Mouse (Mus musculus): Measurements from ENCODE around the gene Mxra7. TPM values are rescaled to one million over a fixed set of nuclear protein-coding genes. Genes with fewer than 3 reads are reported as not detected.
A peak's percentile ranks its signal among the peaks of the same experiment; 100 is the strongest.
"Not testable (repeated sequence)": the region's sequence is repeated elsewhere in the genome, so short reads cannot be mapped to it uniquely, and the experiment has no call there.

Mxra7 gene
- total RNA-seq (2015; ENCODE audit: low replicate concordance) (4.2 TPM in 1 of 2 replicates, not detected in the other), total RNA-seq (2017; ENCODE audit: low replicate concordance) (not detected in 2 replicates)

- no peak for ATAC-seq (replicated peaks; ENCODE audit: low FRiP score, poor library complexity, severe bottlenecking)
These were observed at the start of gene Mxra7 for GRCm38 (mm10) chr11:116827534-116828165. Mxra7 (minus strand) TSS chr11:116828046.

GRCm38 (mm10) chr11:116873987-116874386 is 46.1 kb upstream of the Mxra7 start:
- ATAC-seq (replicated peaks; ENCODE audit: low FRiP score, poor library complexity, severe bottlenecking) = no peak

DNA sequence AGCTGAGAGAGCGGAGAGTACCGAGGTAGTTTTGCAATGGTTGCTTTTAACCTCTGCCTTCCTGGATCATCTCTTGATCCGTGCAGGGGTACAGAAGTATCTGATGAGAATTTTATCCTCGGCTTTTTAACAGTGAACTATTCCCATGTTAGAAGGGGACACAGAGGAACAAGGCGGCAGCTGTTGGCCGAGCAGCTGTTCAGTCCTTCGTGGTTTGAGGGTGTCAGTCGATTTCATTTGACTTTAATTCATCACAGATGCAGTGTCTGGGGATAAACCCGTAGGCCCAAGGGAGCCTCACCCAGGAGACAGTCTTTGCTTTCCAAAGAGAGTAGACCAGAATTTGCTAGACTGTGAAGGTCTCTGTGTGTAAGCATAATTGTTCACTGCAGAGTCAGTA is 43.7 kb upstream of the Mxra7 start:
- ATAC-seq (replicated peaks; ENCODE audit: low FRiP score, poor library complexity, severe bottlenecking) = no peak

DNA sequence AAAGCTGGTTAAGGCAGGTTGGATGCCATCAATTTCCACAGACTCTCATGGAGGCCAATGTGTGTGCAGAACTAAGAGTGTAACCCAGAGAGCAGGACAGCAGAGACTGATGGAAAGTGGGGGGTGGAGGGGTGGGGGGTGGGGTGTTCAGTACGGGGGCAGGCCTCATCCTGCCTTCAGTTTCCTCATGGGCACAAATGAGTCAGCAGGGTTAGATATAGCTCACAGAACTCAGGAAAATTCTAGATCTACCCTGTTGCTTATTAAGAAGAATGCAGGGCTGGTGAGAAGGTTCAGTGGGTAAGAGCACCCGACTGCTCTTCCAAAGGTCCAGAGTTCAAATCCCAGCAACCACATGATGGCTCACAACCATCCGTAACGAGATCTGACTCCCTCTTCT is 41.8 kb upstream of the Mxra7 start:
- ATAC-seq (replicated peaks; ENCODE audit: low FRiP score, poor library complexity, severe bottlenecking) = no peak

- no peak for ATAC-seq (replicated peaks; ENCODE audit: low FRiP score, poor library complexity, severe bottlenecking)
These were observed 41.4 kb upstream of the Mxra7 start for GRCm38 (mm10) chr11:116869223-116869622.

DNA sequence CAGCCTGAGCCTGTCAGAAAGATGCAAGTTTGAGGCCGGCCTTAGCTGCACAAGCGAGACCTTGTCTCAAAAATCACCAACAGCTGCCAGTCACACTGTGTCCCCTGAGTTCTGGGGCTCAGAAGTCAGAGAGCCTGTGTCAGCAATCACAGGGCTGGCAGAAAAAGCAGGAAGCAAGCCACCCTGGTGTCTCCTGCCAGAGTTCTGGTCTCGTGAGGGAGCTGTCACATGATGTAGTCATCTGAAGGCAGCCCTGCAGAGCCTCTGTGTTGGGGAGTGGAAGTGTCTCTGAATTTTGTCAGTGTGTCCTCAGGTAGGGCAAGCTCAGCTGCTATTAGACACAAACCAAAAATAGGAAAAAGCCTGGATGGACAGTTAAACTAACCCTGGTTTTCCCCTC is 40.3 kb upstream of the Mxra7 start:
- no peak for ATAC-seq (replicated peaks; ENCODE audit: low FRiP score, poor library complexity, severe bottlenecking)

- ATAC-seq (replicated peaks; ENCODE audit: low FRiP score, poor library complexity, severe bottlenecking) = no peak
These were observed 38.2 kb upstream of the Mxra7 start for GRCm38 (mm10) chr11:116865945-116866585.

GRCm38 (mm10) chr11:116864444-116864843 is 36.6 kb upstream of the Mxra7 start:
- ATAC-seq (replicated peaks; ENCODE audit: low FRiP score, poor library complexity, severe bottlenecking) = no peak

DNA sequence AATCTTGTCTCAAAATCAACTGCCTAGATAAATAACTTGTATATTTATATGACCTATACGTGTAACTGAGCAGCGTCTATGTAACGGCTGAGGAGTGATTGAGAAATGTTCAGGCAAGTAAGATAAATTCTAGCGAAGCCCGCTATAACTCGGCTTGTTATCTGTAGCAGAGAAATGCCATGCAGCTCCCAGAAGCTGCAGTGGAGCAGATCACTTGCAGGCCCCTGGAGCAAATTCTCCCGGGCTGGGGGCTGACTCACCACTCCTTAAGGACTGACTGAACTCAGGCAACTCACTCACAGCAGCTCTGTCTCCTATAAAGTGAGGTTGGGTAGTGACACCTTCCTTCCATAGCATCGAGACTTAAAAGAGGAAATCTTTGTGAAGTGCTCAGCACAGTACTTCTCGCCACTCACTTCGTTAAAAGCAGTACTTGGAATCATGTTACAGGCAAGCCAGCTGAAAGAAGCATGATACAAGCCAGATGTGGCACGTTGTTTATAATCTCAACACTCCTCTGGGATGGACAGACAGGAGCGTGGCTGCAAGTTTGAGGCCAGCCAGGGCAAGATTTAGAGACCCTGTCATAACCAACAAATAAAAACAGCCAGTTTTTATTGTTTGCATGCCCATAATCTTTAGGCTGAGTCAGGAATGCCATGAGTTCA is 29.5 kb upstream of the Mxra7 start:
- ATAC-seq (replicated peaks; ENCODE audit: low FRiP score, poor library complexity, severe bottlenecking) = no peak

GRCm38 (mm10) chr11:116854279-116854678 is 26.4 kb upstream of the Mxra7 start:
- ATAC-seq (replicated peaks; ENCODE audit: low FRiP score, poor library complexity, severe bottlenecking) = no peak

- ATAC-seq (replicated peaks; ENCODE audit: low FRiP score, poor library complexity, severe bottlenecking) = peak; percentile 87
These were observed 25.7 kb upstream of the Mxra7 start for GRCm38 (mm10) chr11:116853512-116853928.

DNA sequence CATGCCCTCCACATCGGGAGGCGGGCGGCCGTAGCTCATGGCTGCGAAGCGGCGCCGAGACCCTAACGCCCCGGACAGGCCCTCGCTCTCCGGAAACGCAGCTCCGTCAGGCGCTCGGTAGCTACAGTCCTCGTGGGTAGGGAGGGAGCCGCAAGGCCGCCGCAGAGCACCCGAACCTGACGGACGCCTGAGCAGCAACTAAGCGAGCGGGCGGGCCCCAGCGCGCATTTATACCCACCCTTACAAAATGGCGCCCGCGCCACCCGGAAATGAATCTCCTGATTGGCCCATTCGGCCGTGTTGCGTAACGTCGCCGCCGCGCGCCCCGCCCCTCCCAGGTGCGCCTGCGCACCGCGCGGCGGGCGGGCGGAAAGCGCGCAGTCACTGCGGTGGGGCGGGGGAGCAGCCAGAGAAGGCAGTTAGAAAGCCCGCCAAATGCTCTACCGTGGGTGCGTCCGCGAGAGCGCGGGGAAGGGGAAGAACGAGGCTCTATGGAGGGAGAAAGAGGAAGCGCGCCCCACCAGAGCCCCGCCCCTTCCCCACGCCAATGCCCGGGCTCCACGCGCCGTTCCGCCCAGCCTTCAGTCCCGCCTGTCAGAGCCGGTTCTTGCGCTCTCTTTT is 25.2 kb upstream of the Mxra7 start, which contains the start of gene Srsf2:
Srsf2 (minus strand) TSS at position 204 of the 621 bp plus-strand sequence.
- peak; percentile 75 for ATAC-seq (replicated peaks; ENCODE audit: low FRiP score, poor library complexity, severe bottlenecking)

DNA sequence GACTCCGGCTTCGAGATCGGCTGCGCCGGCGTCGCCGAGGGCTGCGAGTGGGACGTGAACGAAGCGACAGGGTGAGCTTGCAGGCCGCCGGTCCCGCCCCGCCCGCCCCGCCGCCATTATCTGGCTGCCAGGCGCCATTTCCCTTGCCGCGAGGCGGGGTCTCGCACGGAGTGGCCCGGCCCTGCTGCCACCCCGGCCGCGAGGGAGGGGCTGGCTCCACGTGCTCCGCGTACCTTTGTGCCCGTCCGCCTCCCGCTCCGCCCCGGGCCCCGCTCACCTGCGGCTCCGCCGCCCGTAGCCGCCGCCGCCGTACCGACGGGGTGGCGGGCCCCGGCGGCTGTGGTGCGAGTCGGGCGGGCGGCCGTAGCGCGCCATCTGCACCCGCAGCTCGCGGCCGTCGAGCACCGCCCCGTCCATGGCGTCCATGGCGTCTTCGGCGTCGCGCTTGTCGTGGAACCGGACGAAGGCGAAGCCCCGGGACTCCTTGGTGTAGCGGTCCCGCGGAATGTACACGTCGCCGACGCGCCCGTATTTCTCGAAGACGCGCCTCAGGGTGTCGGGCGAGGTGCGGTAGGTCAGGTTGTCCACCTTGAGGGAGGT is 24.5 kb upstream of the Mxra7 start, which contains the start of gene Mfsd11:
Mfsd11 (plus strand) TSS at position 150 of the 600 bp plus-strand sequence.
- peak; percentile 12 for ATAC-seq (replicated peaks; ENCODE audit: low FRiP score, poor library complexity, severe bottlenecking)

DNA sequence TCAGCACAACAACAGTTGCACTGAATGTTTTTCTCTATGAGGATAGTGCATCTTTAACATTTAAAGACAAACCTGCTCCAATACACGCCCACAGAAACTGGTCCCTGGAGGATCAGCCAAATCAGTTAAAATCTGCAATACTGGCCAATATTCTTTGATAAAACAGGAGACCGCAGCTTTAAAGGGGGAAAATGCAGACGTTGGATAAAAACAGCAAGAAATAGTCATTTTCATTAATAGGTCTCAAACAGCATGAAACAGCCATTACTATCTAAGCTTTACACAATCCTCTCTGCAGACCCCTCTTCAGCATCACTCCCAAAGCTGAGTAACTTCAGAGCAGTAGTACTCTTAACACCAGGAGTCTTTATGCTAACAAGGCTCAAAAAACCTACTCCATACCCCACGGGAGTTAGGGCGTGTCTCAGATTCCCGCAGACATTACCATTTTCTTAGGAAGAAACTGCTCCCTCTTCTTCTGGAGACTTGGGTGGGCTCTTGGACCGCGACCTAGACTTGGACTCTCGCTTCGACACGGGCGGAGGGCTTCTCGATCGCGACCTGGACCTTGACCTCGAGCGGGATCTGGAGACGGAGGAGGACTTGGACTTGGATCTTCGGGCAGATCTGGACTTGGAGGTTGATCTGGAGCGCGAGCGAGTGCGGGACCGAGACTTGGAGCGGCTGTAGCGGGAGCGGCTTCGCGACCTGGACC is 23.9 kb upstream of the Mxra7 start:
- ATAC-seq (replicated peaks; ENCODE audit: low FRiP score, poor library complexity, severe bottlenecking) = no peak

GRCm38 (mm10) chr11:116850833-116851477 is 23.1 kb upstream of the Mxra7 start:
- ATAC-seq (replicated peaks; ENCODE audit: low FRiP score, poor library complexity, severe bottlenecking) = no peak

GRCm38 (mm10) chr11:116850085-116850484 is 22.2 kb upstream of the Mxra7 start:
- ATAC-seq (replicated peaks; ENCODE audit: low FRiP score, poor library complexity, severe bottlenecking) = no peak

- no peak for ATAC-seq (replicated peaks; ENCODE audit: low FRiP score, poor library complexity, severe bottlenecking)
These were observed 21.7 kb upstream of the Mxra7 start for GRCm38 (mm10) chr11:116849587-116849986.

GRCm38 (mm10) chr11:116848877-116849178 is 21.0 kb upstream of the Mxra7 start:
- ATAC-seq (replicated peaks; ENCODE audit: low FRiP score, poor library complexity, severe bottlenecking) = not testable (repeated sequence)
